Mouse (Mus musculus) liver, embryonic 16.5 days (tissue): ENCODE data around the gene Mettl25. TPM values are rescaled to one million over a fixed set of nuclear protein-coding genes. Genes with fewer than 3 reads are reported as not detected.

Experiments used
- ATAC-seq: fragments of 200-750 bp; cut with Nextera tagmentation; 2 replicates; pipeline ENCODE4 v1.8.0; 2017; ENCODE audit warnings: low read depth, mild to moderate bottlenecking, moderate number of reproducible peaks, moderate library complexity
- H3K27ac ChIP-seq: fragments of 300-500 bp; sonication (generic); 2 replicates; pipeline ENCODE4 v1.5.1; 2014; ENCODE audit warnings: mild to moderate bottlenecking, low read length
- H3K27me3 ChIP-seq: fragments of 300-500 bp; sonication (generic); 2 replicates; pipeline ENCODE4 v1.6.1; 2014; ENCODE audit warnings: low read depth, low read length, mixed read lengths; ENCODE audit not compliant: control insufficient read depth, insufficient read depth
- H3K36me3 ChIP-seq: fragments of 300-500 bp; sonication (generic); 2 replicates; pipeline ENCODE4 v1.6.1; 2014; ENCODE audit warnings: mild to moderate bottlenecking; ENCODE audit not compliant: control insufficient read depth, insufficient read depth
- H3K4me1 ChIP-seq: fragments of 300-500 bp; sonication (generic); 2 replicates; pipeline ENCODE4 v1.6.1; 2014; ENCODE audit warnings: low read depth, low read length, mixed read lengths; ENCODE audit not compliant: control insufficient read depth
- H3K4me2 ChIP-seq: fragments of 300-500 bp; sonication (generic); 2 replicates; pipeline ENCODE4 v1.6.1; 2014; ENCODE audit warnings: low read depth, low read length, mixed read lengths
- H3K4me3 ChIP-seq: fragments of 300-500 bp; sonication (generic); 2 replicates; pipeline ENCODE4 v1.5.1; 2014; ENCODE audit warnings: low read depth, mild to moderate bottlenecking, low read length
- H3K9ac ChIP-seq: fragments of 300-500 bp; sonication (generic); 2 replicates; pipeline ENCODE4 v1.6.1; 2014; ENCODE audit warnings: low read depth, low read length
- H3K9me3 ChIP-seq: fragments of 300-500 bp; sonication (generic); replicated peaks from 2 replicates; pipeline ENCODE4 v1.6.1; 2016; ENCODE audit warnings: low read length; ENCODE audit not compliant: control insufficient read depth
- WGBS: fragments of 180-500 bp; shearing (Covaris S2); extraction: QIAGEN DNeasy Blood & Tissue Kit; methylation state at CpG from one replicate; pipeline ENCODE4 v1.1.7; 2014; ENCODE audit not compliant: insufficient replicate concordance; 5-methylcytosine and 5-hydroxymethylcytosine counted together
- polyA plus RNA-seq: library from polyadenylated mRNA; unstranded; fragments of >200 nt; fragmentation: Nextera tagmentation; extraction: Ambion mirVana; gene quantifications from 2 replicates; pipeline ENCODE4 v1.2.1, GENCODE M21; 2015

Gene Mettl25
- polyA plus RNA-seq, 1 experiment from 2014 or later = 3.5 TPM

DNA sequence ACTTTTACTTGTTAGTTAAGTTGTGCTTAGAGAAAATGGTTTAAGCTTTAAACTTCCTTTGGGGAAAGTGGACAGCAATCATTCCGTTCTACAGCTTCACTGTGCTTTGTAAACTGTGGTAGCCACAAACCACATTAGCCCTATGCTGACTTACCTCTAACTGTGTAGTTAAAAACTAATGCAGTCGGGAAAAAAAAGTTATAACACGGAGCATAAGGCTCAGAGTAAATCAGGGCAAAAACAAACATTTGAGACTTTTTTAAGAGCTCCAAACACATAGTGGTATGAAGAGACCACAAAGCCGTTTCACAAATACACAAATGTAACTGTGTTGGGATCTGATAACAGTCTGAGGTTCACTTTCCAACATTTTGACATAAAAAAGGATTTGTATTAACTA lies 126.8 kb downstream of the Mettl25 start:
- H3K9me3 ChIP-seq = no peaks in the 10 kb centered on the region
- no peak for ATAC-seq
- 25% methylated on average over 4 of the region's 4 CpGs for WGBS

DNA sequence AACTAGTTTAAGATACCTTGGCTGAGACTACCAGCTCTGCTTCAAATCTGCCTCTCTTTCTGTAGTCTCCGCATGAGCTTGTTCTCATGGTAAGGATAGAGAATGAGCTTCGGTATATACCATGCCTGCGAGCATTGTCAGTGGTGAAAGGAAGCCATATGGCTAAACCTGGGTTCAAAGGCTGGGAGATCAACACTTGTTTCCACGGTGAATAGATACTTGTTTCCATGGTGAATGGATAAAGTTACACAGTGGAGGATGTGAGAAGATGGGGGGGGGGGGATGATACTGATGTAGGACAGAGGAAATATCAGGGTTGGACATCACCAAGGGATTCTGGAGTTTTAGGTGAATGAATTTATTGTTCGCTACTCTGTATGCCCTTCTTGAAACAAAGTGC lies 128.0 kb downstream of the Mettl25 start:
- Histone ChIP-seq H3K9me3 (no peaks in the 10 kb centered on the region), H3K27ac (no peak overlapping the region), H3K36me3 (no peaks in the 10 kb centered on the region), H3K9ac (no peak overlapping the region), H3K4me3 (no peak overlapping the region), H3K4me1 (no peaks in the 10 kb centered on the region), H3K4me2 (no peak overlapping the region), H3K27me3 (no peaks in the 10 kb centered on the region)
- WGBS = 61% methylated on average over 5 of the region's 5 CpGs
- no peak for ATAC-seq

More for the DNA sequence above, 126.8 kb downstream of the Mettl25 start:
- H3K36me3 ChIP-seq = no peaks in the 10 kb centered on the region
- no peaks in the 10 kb centered on the region for H3K4me1 ChIP-seq
- H3K4me3 ChIP-seq = no peak overlapping the region
- H3K27ac ChIP-seq = no peak overlapping the region
- H3K4me2 ChIP-seq = no peak overlapping the region
- H3K9ac ChIP-seq = no peak overlapping the region
- H3K27me3 ChIP-seq = no peaks in the 10 kb centered on the region

Other genes starting within 250 kb of the Mettl25 start
- gene Ccdc59, start 313 bp downstream of the Mettl25 start, polyA plus RNA-seq = 16.0 and 17.7 TPM in 2 replicates